Mouse (Mus musculus) urinary bladder, postnatal 36 days (tissue): ENCODE results near the gene Snrnp40.
A peak's percentile ranks its signal among the peaks of the same experiment; 100 is the strongest.

Source experiments
- DNase-seq, 2 experiments: peaks; one replicate each; pipeline ENCODE4 v3.0.0; 2022; ENCODE audit warnings: low spot score in 2 of 2, mixed read lengths in 1 of 2

Gene Snrnp40

GRCm38 (mm10) chr4:130380418-130380817 is 20.5 kb downstream of the Snrnp40 start:
- DNase-seq = no peak

DNA sequence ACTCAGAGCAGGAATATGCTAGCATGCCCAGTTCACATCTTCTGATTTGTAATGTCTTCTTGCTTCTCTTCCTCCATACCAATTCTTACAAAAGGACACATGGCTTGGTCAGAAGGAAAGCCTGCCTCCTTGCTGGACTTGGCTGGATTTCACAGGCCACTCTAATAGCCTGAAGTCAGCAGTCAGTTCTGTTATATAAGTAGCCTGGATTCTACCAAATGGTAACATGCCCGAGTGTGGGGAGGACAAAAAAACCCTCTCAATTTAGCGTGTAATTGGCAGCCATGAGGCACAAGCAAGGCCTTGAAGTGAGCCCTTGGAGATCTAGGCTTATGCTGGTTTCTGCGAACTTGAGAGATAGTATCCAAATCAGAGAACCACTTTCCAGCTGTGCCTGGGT is 27.3 kb downstream of the Snrnp40 start:
- no peak for DNase-seq

DNA sequence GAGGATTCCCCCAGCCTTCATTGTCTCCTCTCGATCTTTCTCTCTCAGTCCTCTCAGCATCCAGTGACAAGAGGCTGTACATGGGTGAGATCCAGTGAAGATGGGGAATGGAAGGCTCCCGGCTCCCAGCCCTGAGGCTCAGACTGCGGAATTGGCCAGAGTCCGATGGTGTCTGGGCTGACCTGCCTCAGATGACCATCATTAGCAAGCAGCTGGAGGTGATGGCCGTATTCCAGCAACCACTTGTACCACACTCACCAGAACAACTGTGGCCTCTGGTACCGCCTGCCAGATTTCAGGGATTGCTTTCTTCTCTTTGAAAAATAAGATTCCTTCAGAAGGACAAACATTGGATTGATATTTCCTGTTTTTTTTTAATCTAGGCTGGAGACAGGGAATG is 29.6 kb downstream of the Snrnp40 start:
- peak; percentile 2 to 9 for DNase-seq

- no peak for DNase-seq
These were observed 30.0 kb downstream of the Snrnp40 start for GRCm38 (mm10) chr4:130389927-130390326.

DNA sequence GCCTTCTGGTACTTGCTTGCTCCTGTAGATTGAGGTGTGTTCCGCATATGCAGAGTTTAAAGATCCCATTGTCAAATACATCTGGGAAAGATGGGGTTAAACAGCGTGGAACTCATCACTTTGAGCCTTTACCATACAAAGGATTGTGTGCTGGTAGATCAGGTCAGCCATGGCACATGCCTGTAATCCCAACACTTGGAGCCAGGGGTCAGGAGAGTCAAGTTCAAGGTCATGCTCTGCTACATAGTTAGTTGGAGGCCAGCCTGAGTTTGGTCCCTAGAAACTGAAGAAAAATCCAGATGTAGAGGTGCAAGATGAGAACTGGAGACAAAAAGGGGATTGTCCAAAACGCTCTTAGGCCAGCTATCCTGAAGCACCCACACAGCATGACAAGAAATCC is 31.3 kb downstream of the Snrnp40 start:
- DNase-seq = no peak
